Mouse (Mus musculus) c-Kit-positive CD71-positive TER-119-positive erythroid progenitor cells, embryonic 14.5 days (primary cell): ENCODE measurements around the gene Adam25.
"Not testable (repeated sequence)": the region's sequence is repeated elsewhere in the genome, so short reads cannot be mapped to it uniquely, and the experiment has no call there.

Experiments
- DNase-seq: peaks from one replicate; pipeline ENCODE4 v3.0.0-alpha.2; 2013; ENCODE audit warnings: low spot score

The Adam25 gene

DNA sequence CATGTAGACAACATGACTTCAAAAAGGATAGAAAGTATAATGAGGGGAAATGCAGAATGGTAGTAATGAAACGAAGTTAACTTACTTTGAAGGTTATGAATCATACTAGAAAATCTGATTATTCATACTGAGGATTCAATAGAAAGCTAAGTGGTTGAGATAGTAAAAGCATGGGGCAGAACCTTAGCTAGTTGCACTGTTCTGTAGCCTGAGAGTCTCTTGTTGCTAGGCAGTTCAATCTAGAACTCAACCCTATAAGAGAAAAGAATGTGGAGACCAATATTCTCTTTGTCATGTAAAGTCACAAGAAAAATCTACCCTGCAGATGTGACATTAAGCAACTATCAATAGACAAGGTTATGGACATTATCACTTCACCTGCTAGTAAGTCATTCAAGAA lies at the start of gene Adam25:
Adam25 (plus strand) TSS at position 301 of the 400 bp plus-strand sequence.
- not testable (repeated sequence) for DNase-seq

DNA sequence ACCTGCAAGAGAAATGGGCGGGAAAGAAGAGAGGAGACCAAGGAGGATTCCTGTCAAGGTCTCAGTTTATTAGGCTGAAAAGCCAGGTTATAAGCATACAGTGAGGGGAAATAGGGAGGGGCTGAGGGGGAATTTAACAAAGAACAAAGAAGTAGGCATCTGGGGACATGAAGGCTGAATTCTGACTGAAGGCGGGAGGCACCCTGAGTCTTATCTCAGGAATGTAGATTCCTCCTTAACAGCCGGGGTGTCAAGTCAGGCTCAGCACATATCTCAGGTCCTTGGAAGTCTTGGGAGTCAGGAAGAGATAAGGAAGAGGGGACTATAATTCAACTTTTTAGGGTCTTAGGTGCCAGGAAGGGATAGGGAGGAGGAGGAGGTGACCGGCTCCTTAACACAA lies 36.6 kb upstream of the Adam25 start:
- DNase-seq = not testable (repeated sequence)

DNA sequence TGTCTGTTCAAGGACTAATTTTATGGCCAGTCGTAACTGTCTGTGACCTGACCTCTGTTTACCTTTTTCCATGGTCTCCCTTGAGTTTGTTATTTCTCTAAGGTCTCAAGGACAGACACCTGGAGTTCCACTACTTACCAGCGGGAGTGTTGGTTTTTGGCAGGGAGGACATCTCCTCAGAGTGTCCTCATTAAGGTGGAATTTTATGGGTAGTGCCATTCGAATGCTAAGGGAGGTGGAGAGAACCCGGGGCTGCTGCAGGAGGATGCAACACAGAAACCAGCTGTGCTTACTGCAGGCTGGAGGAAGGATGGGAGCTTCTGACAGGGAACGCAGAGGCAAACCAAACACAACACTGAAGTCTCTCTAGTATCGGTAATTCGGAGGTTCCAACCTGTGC lies 36.0 kb upstream of the Adam25 start:
- no peak for DNase-seq

DNA sequence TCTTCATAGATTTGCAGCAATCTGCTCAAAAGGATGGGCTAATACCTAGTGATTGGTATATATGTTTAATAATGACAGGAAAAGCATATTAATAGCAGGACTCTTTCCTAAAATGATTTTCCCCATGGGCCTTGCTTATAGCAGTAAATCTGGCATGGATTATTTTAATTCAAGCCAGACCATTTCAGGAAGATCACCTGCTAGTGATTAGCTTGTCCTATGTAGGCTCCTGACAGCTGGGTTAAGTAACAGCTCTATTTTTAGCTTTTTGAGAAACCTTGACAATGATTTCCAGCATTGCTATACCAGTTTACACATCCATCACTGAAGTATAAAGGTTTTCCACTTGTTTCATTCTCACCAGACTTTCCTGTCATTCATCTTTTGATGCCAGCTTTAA lies 31.3 kb downstream of the Adam25 start:
- no peak for DNase-seq

DNA sequence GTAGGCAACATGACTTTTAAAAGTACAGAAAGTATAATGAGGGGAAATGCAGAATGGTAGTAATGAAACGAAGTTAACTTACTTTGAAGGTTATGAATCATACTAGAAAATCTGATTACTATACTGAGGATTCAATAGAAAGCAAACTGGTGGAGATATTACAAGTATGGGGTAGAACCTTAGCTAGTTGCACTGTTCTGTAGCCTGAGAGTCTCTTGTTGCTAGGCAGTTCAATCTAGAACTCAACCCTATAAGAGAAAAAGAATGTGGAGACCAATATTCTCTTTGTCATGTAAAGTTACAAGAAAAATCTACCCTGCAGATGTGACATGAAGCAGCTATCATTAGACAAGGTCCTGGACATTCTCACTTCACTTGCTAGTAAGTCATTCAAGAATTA lies 41.0 kb downstream of the Adam25 start, which contains the start of gene Adam20:
Adam20 (plus strand) TSS at position 301 of the 400 bp plus-strand sequence.
- DNase-seq = not testable (repeated sequence)

DNA sequence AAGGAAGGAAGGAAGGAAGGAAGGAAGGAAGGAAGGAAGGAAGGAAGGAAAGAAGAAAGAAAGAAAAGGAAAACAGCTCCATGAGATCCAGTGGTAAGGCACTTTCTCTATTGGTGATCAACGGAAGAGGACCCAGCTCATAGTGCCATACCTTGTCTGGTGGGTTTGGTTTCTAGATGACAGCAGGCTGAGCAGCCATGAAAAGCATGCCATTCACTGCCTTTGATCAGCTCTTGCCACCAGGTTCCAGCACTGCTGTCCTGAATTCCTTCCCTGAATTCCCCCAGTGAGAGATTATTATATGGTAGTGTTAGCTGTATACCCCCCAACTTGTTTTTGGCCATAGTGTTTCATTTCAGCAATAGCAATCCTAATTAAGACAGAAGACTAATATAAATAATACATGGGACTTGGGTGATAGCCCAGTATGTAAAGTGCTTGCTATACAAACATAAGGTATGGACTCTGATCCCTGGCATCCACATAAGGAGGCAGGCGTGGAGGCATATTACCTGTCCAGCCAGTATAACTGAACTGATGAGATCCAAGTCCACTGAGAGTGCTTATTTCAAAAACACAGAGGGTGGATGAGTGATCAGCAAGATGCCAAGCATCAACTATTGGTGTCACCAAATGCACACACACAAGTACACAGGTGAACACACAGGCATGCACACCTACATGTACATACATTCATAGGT lies 51.5 kb downstream of the Adam25 start:
- no peak for DNase-seq
